Mouse (Mus musculus) heart, embryonic 10.5 days (tissue): ENCODE data around the gene Trim41. TPM values are rescaled to one million over a fixed set of nuclear protein-coding genes. Genes with fewer than 3 reads are reported as not detected.
A peak's percentile ranks its signal among the peaks of the same experiment; 100 is the strongest.
"Not testable (repeated sequence)": the region's sequence is repeated elsewhere in the genome, so short reads cannot be mapped to it uniquely, and the experiment has no call there.

ENCODE experiments used
- DNase-seq: peaks from one replicate; pipeline ENCODE4 v3.0.0-alpha.2; 2017; ENCODE audit warnings: low spot score
- H3K27ac ChIP-seq: fragments of 300-500 bp; sonication (generic); 2 replicates; pipeline ENCODE4 v1.5.1; 2016; ENCODE audit warnings: mild to moderate bottlenecking
- H3K27me3 ChIP-seq: fragments of 300-500 bp; sonication (generic); 2 replicates; pipeline ENCODE4 v1.6.1; 2016; ENCODE audit warnings: mild to moderate bottlenecking; ENCODE audit not compliant: poor library complexity, insufficient read depth, severe bottlenecking
- H3K36me3 ChIP-seq: fragments of 300-500 bp; sonication (generic); 2 replicates; pipeline ENCODE4 v1.6.1; 2016; ENCODE audit warnings: mild to moderate bottlenecking, moderate library complexity
- H3K4me1 ChIP-seq: fragments of 300-500 bp; sonication (generic); 2 replicates; pipeline ENCODE4 v1.6.1; 2016; ENCODE audit warnings: mild to moderate bottlenecking
- H3K4me3 ChIP-seq: fragments of 300-500 bp; sonication (generic); 2 replicates; pipeline ENCODE4 v1.5.1; 2016; ENCODE audit warnings: mild to moderate bottlenecking, moderate library complexity
- H3K9me3 ChIP-seq: fragments of 300-500 bp; sonication (generic); 2 replicates; pipeline ENCODE4 v1.6.1; 2016; ENCODE audit warnings: mild to moderate bottlenecking, moderate library complexity
- WGBS: fragments of 180-500 bp; shearing (Covaris S2); methylation state at CpG from one replicate; pipeline ENCODE4 v1.1.7; 2016; 5-methylcytosine and 5-hydroxymethylcytosine counted together
- polyA plus RNA-seq: library from polyadenylated mRNA; unstranded; fragments of >200 nt; fragmentation: Nextera tagmentation; extraction: Ambion mirVana; gene quantifications from 2 replicates; pipeline ENCODE4 v1.2.1, GENCODE M21; 2016

Gene Trim41
- polyA plus RNA-seq, 1 experiment from 2014 or later: 4.7 TPM

DNA sequence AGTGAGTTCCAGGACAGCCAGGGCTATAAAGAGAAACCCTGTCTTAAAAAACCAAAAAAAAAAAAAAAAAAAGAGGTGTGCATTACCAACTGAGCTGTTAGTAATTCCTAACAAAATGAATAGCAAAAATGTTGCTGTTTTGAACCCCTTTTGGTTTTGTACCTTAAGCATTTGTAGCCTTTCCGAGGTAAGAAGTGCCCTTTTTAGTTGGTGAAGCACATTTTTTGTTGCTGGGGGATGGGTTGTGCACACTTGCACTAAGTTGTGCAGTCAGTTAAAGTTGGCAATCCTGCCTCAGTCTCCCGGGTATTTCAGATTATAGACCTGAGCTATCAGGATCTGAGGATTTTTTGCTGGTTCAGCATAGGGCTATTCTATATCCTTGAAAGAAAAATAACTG, 12.2 kb downstream of the Trim41 start:
- Histone ChIP-seq H3K27ac (no peak overlapping the region), H3K4me1 (peaks cover 18% of the 10 kb centered on the region), H3K36me3 (peaks cover 85% of the 10 kb centered on the region), H3K27me3 (no peaks in the 10 kb centered on the region), H3K4me3 (no peak overlapping the region), H3K9me3 (no peaks in the 10 kb centered on the region)
- no peak for DNase-seq
- WGBS: 87% methylated on average over 2 of the region's 2 CpGs

DNA sequence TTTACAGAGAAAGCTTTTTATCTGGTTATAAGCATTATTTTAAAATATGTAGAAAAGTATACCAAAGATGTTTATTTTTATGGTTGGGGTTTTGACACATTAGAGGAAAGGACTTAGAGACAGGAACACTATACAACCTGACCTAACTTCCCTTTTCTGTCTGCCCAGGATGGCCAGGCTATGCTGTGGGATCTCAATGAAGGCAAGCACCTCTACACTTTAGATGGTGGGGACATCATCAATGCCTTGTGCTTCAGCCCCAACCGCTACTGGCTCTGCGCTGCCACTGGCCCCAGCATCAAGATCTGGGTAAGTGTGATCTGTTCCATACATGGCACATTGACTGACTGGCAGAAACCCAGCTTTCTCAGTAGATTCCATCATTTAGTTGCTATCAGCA, 13.2 kb downstream of the Trim41 start:
- H3K9me3 ChIP-seq: no peaks in the 10 kb centered on the region
- H3K27me3 ChIP-seq: no peaks in the 10 kb centered on the region
- H3K4me3 ChIP-seq: no peak overlapping the region
- no peak for DNase-seq
- H3K36me3 ChIP-seq: peaks cover 76% of the 10 kb centered on the region
- peaks cover 18% of the 10 kb centered on the region for H3K4me1 ChIP-seq
- 94% methylated on average over 2 of the region's 2 CpGs for WGBS
- no peak overlapping the region for H3K27ac ChIP-seq

DNA sequence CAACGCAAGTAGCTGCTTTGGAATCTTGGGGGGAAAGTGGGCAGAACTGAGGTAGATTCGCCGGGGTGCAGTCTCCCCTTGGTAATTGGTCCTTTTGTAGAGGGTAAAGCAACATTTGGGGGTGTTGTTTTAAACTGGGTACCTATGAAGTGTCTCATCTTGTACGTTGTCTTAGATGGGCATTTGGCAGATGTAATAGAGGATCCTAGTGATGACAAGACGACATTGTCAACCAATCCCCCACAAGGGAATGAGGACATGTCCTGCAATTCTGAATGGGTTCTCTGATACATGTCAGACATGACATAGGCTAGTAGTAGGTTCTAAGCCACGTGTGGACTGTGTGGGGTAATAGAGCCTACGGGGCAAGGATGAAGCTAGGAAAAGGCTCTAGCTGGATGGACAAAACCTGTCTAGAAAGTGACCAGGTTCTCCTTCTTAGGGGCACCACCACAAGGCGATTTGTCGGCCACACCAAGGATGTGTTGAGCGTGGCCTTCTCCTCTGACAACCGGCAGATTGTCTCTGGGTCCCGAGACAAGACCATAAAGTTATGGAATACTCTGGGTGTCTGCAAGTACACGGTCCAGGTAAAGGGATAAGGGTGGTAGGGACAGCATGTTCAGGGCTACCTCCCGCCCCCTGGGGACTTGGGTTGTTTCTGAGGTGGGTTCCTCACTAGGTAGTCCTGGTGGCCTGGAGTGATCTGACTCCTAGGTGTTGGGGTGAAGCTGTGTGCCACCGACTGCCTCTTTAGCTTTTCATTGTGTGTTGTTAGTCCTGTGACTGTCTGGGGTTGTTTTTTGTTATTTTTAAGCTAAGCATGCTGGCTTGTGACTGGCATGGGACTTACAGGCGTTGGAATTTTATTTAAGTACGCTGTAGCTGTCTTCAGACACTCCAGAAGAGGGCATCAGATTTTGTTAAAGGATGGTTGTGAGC, 15.1 kb downstream of the Trim41 start:
- Histone ChIP-seq H3K9me3 (no peaks in the 10 kb centered on the region), H3K4me1 (peaks cover 29% of the 10 kb centered on the region), H3K4me3 (peak overlapping the region; percentile 73), H3K27me3 (no peaks in the 10 kb centered on the region), H3K27ac (peak overlapping the region; percentile 93; the same call in 1 of the 2 replicates), H3K36me3 (peaks cover 58% of the 10 kb centered on the region)
- 71% methylated on average over 17 of the region's 17 CpGs for WGBS
- DNase-seq: no peak

DNA sequence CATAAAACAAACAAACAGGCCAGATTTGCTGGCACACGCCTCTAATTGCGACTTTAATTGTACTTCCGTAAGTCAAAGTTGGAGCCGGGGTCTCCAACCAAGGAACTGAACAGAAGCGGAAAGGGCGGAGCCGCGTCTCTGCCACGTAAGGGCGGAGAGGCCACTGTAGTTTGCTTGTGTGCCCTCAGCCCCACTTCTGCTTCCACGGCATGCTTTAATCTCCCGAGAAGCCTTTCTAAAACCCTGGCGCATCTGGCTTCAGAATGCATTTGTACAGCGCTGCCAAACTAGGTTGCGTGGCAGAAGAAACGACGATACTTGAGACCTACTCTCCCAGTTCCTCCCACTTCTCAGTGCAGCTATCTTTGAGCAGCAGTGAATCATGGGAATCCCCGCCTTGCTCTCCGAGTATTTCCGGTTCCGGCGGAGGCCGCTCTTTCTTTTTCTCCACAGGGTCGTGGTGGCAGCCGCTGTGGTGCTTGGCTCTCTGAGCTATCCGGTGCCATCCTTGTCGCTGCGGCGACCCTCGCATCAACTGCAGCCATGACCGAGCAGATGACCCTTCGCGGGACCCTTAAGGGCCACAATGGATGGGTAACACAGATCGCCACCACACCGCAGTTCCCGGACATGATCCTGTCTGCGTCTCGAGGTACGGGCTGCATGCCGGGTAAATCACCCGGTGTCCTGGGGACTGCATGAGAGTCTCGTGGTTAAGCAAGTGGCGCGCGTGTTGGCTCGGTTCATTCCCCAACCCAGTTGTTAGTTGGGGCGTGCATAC, 17.0 kb downstream of the Trim41 start, which contains the start of gene Rack1:
Gene Rack1 (plus strand): TSS at position 412 of the 781 bp plus-strand sequence.
- H3K4me1 ChIP-seq: peaks cover 31% of the 10 kb centered on the region
- peak within 1 kb of the TSS; percentile 73 for H3K4me3 ChIP-seq
- WGBS: under 1% methylated on average over 47 of the region's 47 CpGs
- peak; percentile 97 for DNase-seq
- H3K36me3 ChIP-seq: peaks cover 38% of the 10 kb centered on the region
- peak within 1 kb of the TSS; percentile 93 for H3K27ac ChIP-seq
- H3K27me3 ChIP-seq: no peaks in the 10 kb centered on the region
- no peaks in the 10 kb centered on the region for H3K9me3 ChIP-seq

DNA sequence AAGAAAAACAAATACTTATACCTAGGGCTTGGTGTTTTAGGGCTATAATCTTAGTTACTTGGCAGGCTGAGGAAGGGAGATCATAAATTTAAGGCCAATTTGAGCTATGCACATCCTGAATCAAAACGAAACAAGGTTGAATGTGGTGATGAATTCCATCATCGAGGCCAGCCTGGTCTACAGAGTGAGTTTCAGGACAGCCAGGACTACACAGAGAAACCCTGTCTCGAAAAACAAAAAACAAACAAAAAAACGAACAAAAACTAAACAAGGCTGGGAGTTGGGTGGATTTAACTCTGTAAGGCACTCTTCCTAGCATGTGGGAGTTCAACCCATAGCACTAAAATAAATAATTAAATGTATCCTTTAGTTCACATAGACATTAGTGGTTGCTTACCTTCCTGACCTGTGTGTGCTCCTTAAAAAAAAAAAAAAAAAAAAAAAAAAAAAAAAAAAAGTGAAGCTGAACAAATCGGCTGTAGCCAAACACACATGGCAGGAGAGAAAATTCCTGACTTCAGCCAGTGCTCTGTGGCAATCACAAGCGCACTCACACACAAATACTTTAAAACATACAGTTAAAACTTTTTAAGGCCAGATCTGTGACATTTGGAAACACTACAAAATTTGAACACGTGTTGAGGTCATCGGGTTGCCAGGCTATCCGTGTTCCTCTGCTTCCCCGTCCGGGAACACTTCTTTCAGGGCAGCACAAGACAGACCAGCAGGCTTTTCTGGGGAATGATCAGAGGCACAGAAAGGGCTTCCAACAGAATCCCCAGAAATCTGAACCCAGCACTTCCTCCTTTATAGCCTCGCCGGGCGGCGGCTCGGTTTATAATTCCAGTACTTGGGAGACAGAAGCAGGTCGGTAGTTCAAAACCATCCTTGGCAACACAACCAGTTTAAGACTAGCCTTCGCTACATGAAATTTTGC, 17.9 kb downstream of the Trim41 start:
- Histone ChIP-seq H3K4me1 (peaks cover 31% of the 10 kb centered on the region), H3K27ac (peak overlapping the region; percentile 93), H3K4me3 (peak overlapping the region; percentile 73), H3K27me3 (no peaks in the 10 kb centered on the region), H3K9me3 (no peaks in the 10 kb centered on the region), H3K36me3 (peaks cover 30% of the 10 kb centered on the region)
- WGBS: 10% methylated on average over 18 of the region's 18 CpGs
- no peak for DNase-seq

DNA sequence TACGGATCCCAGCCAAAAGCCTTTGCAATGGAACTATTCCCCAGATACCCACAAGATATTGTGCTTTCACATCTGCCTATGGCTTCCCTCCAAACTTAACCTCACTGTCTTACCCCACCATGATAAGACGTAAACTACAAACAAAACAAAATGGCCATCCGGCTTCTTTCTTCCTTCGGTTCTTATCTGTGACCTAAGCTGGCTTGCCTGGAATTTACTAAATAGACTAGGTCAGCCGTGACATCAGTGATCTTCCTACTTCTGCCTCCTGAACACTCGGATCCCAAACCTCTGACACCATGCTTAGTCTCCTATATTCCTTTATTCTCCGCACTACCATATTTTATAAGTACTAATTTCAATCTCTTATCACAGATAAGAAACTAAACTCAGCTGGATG, 18.8 kb downstream of the Trim41 start:
- 53% methylated on average over 7 of the region's 7 CpGs for WGBS
- H3K9me3 ChIP-seq: no peaks in the 10 kb centered on the region
- peaks cover 21% of the 10 kb centered on the region for H3K36me3 ChIP-seq
- peak overlapping the region; percentile 64; the same call in 1 of the 2 replicates for H3K27ac ChIP-seq
- peaks cover 31% of the 10 kb centered on the region for H3K4me1 ChIP-seq
- no peaks in the 10 kb centered on the region for H3K27me3 ChIP-seq
- peak overlapping the region; percentile 73 for H3K4me3 ChIP-seq
- no peak for DNase-seq

DNA sequence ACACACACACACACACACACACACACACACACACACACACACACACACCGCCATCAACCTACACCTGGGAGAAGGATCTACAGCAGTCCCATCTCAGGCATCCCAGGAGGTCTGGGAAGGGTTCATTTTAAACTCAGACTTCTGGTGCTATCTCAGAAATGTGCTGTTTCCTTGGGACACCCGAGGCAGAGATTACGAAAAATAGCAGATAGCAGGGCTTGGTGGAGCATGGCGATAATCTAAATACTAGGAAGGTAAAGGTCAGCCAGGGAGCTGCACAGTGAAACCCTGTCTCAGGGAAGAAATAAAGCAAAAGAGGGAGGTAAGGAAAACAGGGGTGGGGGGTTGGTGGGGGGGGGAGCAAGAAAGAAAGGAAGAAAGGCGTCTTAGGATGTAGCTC, 19.9 kb downstream of the Trim41 start:
- H3K27me3 ChIP-seq: no peaks in the 10 kb centered on the region
- no peak overlapping the region for H3K4me3 ChIP-seq
- H3K9me3 ChIP-seq: no peaks in the 10 kb centered on the region
- H3K27ac ChIP-seq: no peak overlapping the region
- peaks cover 29% of the 10 kb centered on the region for H3K4me1 ChIP-seq
- DNase-seq: no peak
- 52% methylated on average over 5 of the region's 5 CpGs for WGBS
- H3K36me3 ChIP-seq: peaks cover 11% of the 10 kb centered on the region

DNA sequence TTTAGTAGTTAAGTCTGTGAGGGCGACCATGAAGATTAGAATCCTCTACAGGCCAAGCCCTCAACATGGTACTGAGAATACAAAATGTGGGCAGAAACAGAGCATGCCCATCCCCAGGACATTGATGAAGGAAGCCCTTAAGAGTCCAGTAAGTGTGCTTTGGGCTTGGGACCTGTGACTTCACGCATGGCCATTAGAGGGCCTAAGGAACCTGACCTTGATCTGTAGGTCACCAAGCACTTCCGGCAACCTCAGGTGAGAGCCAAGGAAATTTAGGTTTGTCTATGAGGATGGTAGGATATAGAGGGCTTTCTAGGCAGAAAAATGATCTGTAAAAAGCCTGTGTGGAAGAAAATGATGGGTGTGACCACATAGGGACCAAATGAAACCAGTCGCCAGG, 20.9 kb downstream of the Trim41 start:
- H3K27ac ChIP-seq: no peak overlapping the region
- H3K27me3 ChIP-seq: no peaks in the 10 kb centered on the region
- DNase-seq: no peak
- WGBS: 73% methylated on average over 4 of the region's 4 CpGs
- H3K4me1 ChIP-seq: peaks cover 21% of the 10 kb centered on the region; the same call in 1 of the 2 replicates
- no peak overlapping the region for H3K4me3 ChIP-seq
- H3K9me3 ChIP-seq: no peaks in the 10 kb centered on the region
- H3K36me3 ChIP-seq: peaks cover under 1% of the 10 kb centered on the region; the same call in 1 of the 2 replicates

DNA sequence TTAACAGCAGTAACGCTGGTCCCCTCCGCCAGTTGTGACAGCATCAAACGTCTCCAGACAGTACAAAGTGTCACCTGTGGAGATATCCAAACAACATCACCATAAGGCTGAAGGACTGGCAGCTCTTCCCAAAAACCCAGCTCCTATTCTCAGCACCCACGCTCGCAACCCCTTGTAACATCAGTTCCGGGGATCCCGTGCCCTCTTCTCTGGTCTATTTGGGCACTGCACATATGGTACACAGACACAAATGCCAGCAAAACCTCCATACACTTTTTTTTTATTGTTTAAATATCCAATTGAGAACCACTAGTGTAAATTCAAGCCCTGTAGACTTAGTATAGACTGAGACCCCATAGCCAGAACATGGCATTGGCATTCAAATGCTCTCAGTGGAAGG, 21.9 kb downstream of the Trim41 start:
- Histone ChIP-seq H3K36me3 (no peaks in the 10 kb centered on the region), H3K4me3 (no peak overlapping the region), H3K27ac (no peak overlapping the region), H3K9me3 (no peaks in the 10 kb centered on the region), H3K4me1 (peaks cover 26% of the 10 kb centered on the region; the same call in 1 of the 2 replicates), H3K27me3 (no peaks in the 10 kb centered on the region)
- WGBS: 89% methylated on average over 7 of the region's 7 CpGs
- no peak for DNase-seq

DNA sequence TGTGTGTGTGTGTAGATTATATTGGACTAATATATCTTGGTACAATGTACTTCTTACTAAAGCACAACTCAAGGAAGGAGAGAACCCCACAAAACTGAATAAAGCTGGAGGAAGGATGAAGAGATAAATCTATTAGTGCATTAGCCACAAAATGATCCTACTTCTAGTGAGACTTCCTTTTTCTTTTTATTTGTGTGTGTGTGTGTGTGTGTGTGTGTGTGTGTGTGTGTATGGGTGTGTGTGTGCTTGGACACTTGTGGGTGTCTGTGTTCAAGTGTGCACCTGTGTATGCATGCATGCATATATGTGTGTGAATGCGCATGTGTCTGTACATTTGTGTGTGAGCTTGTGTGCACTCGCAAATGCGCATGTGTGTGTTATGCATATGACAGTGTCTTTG, 24.0 kb downstream of the Trim41 start:
- no peak for DNase-seq
- Histone ChIP-seq H3K4me1 (peaks cover 20% of the 10 kb centered on the region; the same call in 1 of the 2 replicates), H3K9me3 (no peaks in the 10 kb centered on the region), H3K4me3 (no peak overlapping the region), H3K27me3 (no peaks in the 10 kb centered on the region), H3K36me3 (no peaks in the 10 kb centered on the region), H3K27ac (no peak overlapping the region)
- WGBS: 100% methylated on average over 3 of the region's 3 CpGs

DNA sequence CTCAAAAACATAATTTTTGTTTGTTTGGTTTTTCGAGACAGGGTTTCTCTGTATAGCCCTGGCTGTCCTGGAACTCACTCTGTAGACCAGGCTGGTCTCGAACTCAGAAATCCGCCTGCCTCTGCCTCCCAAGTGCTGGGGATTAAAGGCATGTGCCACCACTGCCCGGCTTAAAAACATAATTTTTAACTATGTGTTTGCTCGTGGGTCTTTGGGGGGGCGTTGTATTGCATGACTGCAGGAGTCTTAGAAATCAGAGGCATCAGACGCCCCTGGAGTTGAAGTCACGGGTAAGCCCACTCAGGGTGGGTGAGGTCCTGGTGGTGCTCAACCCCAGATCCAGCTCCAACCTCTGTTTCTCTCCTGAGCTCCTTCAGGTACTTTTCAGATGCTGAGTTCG, 25.3 kb downstream of the Trim41 start:
- DNase-seq, H3K36me3 ChIP-seq, H3K27me3 ChIP-seq, H3K9me3 ChIP-seq, H3K4me3 ChIP-seq, H3K27ac ChIP-seq: not testable (repeated sequence)
- peaks cover 12% of the 10 kb centered on the region; the same call in 1 of the 2 replicates for H3K4me1 ChIP-seq
- WGBS: 86% methylated on average over 9 of the region's 9 CpGs

DNA sequence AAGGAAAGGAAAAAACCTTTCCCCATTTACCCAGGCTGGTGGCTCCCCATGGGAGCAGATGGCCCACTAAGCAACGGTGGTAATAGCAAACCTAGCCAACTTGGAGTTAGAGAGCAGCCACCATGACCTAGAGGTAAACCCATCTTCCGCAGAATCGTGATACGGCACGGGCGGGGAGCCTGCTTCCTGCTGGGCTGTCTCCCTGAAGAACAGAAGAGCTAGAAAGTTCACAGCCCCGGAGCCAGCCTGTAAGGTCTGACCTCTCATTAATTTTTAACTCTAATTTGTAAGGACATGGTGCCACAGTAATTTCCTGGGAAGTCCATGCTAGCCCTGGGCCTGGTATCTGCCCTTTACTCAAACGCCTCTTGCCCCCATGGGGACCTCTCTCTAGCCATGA, 26.2 kb downstream of the Trim41 start:
- DNase-seq: no peak
- H3K4me3 ChIP-seq: peak overlapping the region; percentile 18; the same call in 1 of the 2 replicates
- H3K27me3 ChIP-seq: no peaks in the 10 kb centered on the region
- no peak overlapping the region for H3K27ac ChIP-seq
- H3K4me1 ChIP-seq: peaks cover 11% of the 10 kb centered on the region; the same call in 1 of the 2 replicates
- H3K36me3 ChIP-seq: no peaks in the 10 kb centered on the region
- WGBS: 42% methylated on average over 8 of the region's 8 CpGs
- H3K9me3 ChIP-seq: no peaks in the 10 kb centered on the region
